Comparison of ENCODE assay signal across 21 mouse cellular contexts in genomic region chr9:82760682-82761468, GRCm38 (mm10).
"Had no signal": no experiment of that assay in that cellular context is flagged by ENCODE, and none has a peak within 500 bp of the region (broad histone marks: within the 10 kb centered on the region; RNA-seq: fewer than 3 reads in every experiment).

No protein-coding gene starts in this region.

- ATAC-seq: intestine, embryonic 15.5 days; midbrain, embryonic 13.5 days; midbrain, embryonic 16.5 days had no signal

- H3K9me3 ChIP-seq: intestine, embryonic 15.5 days; kidney, embryonic 15.5 days; liver, embryonic 13.5 days; midbrain, embryonic 10.5 days; midbrain, embryonic 13.5 days; neural tube, embryonic 13.5 days; stomach, embryonic 15.5 days had no signal

- H3K27me3 ChIP-seq: intestine, embryonic 15.5 days; kidney, embryonic 15.5 days; liver, embryonic 13.5 days; midbrain, embryonic 13.5 days; neural tube, embryonic 13.5 days; stomach, embryonic 15.5 days had no signal

- H3K4me1 ChIP-seq: intestine, embryonic 15.5 days; kidney, embryonic 15.5 days; liver, embryonic 13.5 days; midbrain, embryonic 10.5 days; midbrain, embryonic 13.5 days; neural tube, embryonic 13.5 days; stomach, embryonic 15.5 days had no signal

- H3K4me3 ChIP-seq: intestine, embryonic 15.5 days; kidney, embryonic 15.5 days; left cerebral cortex, adult 2 months; liver, embryonic 13.5 days; midbrain, embryonic 10.5 days; midbrain, embryonic 13.5 days; myocyte; neural tube, embryonic 13.5 days; stomach, embryonic 15.5 days had no signal

- H3K27ac ChIP-seq: intestine, embryonic 15.5 days; kidney, embryonic 15.5 days; left cerebral cortex, adult 2 months; liver, embryonic 13.5 days; macrophage; midbrain, embryonic 10.5 days; midbrain, embryonic 13.5 days; neural tube, embryonic 13.5 days; stomach, embryonic 15.5 days had no signal

- DNase-seq: kidney, adult 11 months; kidney, adult 8-10 months; kidney, postnatal 10 days; kidney, postnatal 36 days; layer of hippocampus, postnatal 36 days; liver, embryonic 13.5 days; retina, postnatal 1 day; right cerebral cortex, postnatal 25 days; spleen, adult 18-20 months; thymus, adult 18-20 months; thymus, postnatal 4 days had no signal

- H3K36me3 ChIP-seq: intestine, embryonic 15.5 days; kidney, embryonic 15.5 days; liver, embryonic 13.5 days; midbrain, embryonic 10.5 days; midbrain, embryonic 13.5 days; neural tube, embryonic 13.5 days; stomach, embryonic 15.5 days had no signal

- H3K9ac ChIP-seq: intestine, embryonic 15.5 days; kidney, embryonic 15.5 days; liver, embryonic 13.5 days; midbrain, embryonic 13.5 days; neural tube, embryonic 13.5 days; stomach, embryonic 15.5 days had no signal

- H3K4me2 ChIP-seq: intestine, embryonic 15.5 days; kidney, embryonic 15.5 days; liver, embryonic 13.5 days; midbrain, embryonic 13.5 days; neural tube, embryonic 13.5 days; stomach, embryonic 15.5 days had no signal
